In genomic region chr10:70097911-70098569, GRCm38 (mm10) we compare ENCODE assay signal across 8 mouse cellular contexts. TPM values are rescaled to one million over a fixed set of nuclear protein-coding genes. Genes with fewer than 3 reads are reported as not detected.
DNase-seq lines count a peak whose midpoint lies in the region; ATAC-seq and TF ChIP-seq lines count a peak whose summit lies in the region.

No protein-coding gene starts in this region.

- peak overlapping the region; percentile 88 for H3K27ac ChIP-seq in heart, embryonic 11.5 days (ENCODE audit: low read depth, low read length)
- H3K27ac ChIP-seq in kidney, postnatal 0 days = peak overlapping the region; percentile 90
- H3K27ac ChIP-seq in liver, embryonic 12.5 days = peak overlapping the region; percentile 84

- WGBS in heart, embryonic 11.5 days (ENCODE audit: insufficient replicate concordance) = under 1% methylated on average over 29 of the region's 29 CpGs
- 1% methylated on average over 29 of the region's 29 CpGs for WGBS in kidney, postnatal 0 days
- WGBS in liver, embryonic 12.5 days (ENCODE audit: insufficient replicate concordance) = 2% methylated on average over 29 of the region's 29 CpGs

- peaks cover 3% of the 10 kb centered on the region; the same call in 1 of the 2 replicates for H3K9me3 ChIP-seq in heart, embryonic 11.5 days (replicated peaks; ENCODE audit: control insufficient read depth, low read length)
- H3K9me3 ChIP-seq in kidney, postnatal 0 days (replicated peaks; ENCODE audit: low read length) = no peaks in the 10 kb centered on the region
- peaks cover 8% of the 10 kb centered on the region for H3K9me3 ChIP-seq in liver, embryonic 12.5 days (replicated peaks)

- peaks cover 25% of the 10 kb centered on the region for H3K4me1 ChIP-seq in heart, embryonic 11.5 days (ENCODE audit: control insufficient read depth, insufficient read depth, low read length)
- H3K4me1 ChIP-seq in kidney, postnatal 0 days (replicated peaks; ENCODE audit: insufficient read depth, low read length) = peaks cover 9% of the 10 kb centered on the region
- peaks cover 62% of the 10 kb centered on the region for H3K4me1 ChIP-seq in liver, embryonic 12.5 days

- H3K4me2 ChIP-seq in heart, embryonic 11.5 days = peak overlapping the region; percentile 68
- peak overlapping the region; percentile 67 for H3K4me2 ChIP-seq in kidney, postnatal 0 days (ENCODE audit: low read length)
- peak overlapping the region; percentile 98 for H3K4me2 ChIP-seq in liver, embryonic 12.5 days

- peak overlapping the region; percentile 98 for H3K9ac ChIP-seq in heart, embryonic 11.5 days (ENCODE audit: low read depth, low read length)
- peak overlapping the region; percentile 95 for H3K9ac ChIP-seq in kidney, postnatal 0 days (ENCODE audit: low read depth, low read length)
- peak overlapping the region; percentile 86 for H3K9ac ChIP-seq in liver, embryonic 12.5 days

- peak overlapping the region; percentile 98 for H3K4me3 ChIP-seq in heart, embryonic 11.5 days (ENCODE audit: low read depth, low read length)
- H3K4me3 ChIP-seq in kidney, postnatal 0 days (replicated peaks; ENCODE audit: low read depth, low read length) = peak overlapping the region; percentile 94
- H3K4me3 ChIP-seq in liver, embryonic 12.5 days = peak overlapping the region; percentile 77

- TF ChIP-seq CTCF in kidney, postnatal 0 days (IDR thresholded peaks at IDR 0.05; ENCODE audit: low read depth) = no peak

- peak; percentile 71 to 89 for DNase-seq in adrenal gland, adult (ENCODE audit: inconsistent age in 2 of 2, low spot score in 1 of 2)
- DNase-seq in adrenal gland, adult 8-10 months = no peak
- peak; percentile 70 for DNase-seq in kidney, postnatal 0 days (ENCODE audit: low spot score)
- DNase-seq in neural tube, embryonic 10.5 days (ENCODE audit: extremely low spot score, low spot score) = peak; percentile 69
- peak; percentile 75 for DNase-seq in telencephalon, adult 2 months (ENCODE audit: low read depth, low spot score)

- peaks cover 2% of the 10 kb centered on the region; the same call in 1 of the 2 replicates for H3K36me3 ChIP-seq in heart, embryonic 11.5 days (ENCODE audit: control insufficient read depth, insufficient read depth, low read length)
- H3K36me3 ChIP-seq in kidney, postnatal 0 days (ENCODE audit: insufficient read depth, low read length) = no peaks in the 10 kb centered on the region
- H3K36me3 ChIP-seq in liver, embryonic 12.5 days = peaks cover 32% of the 10 kb centered on the region

- no peaks in the 10 kb centered on the region for H3K27me3 ChIP-seq in heart, embryonic 11.5 days (ENCODE audit: control insufficient read depth, insufficient read depth, low read length)
- H3K27me3 ChIP-seq in kidney, postnatal 0 days (ENCODE audit: insufficient read depth, low read length) = no peaks in the 10 kb centered on the region
- no peaks in the 10 kb centered on the region for H3K27me3 ChIP-seq in liver, embryonic 12.5 days (replicated peaks)

- ATAC-seq in erythroblast, adult 5-6 weeks (replicated peaks; ENCODE audit: low FRiP score, poor library complexity, severe bottlenecking) = peak; percentile 27; the same call in 1 of the 2 replicates
- ATAC-seq in heart, embryonic 11.5 days (replicated peaks; ENCODE audit: insufficient number of reproducible peaks, low FRiP score, low TSS enrichment) = no peak
- ATAC-seq in kidney, postnatal 0 days (replicated peaks; ENCODE audit: low FRiP score, low read depth) = peak; percentile 3; the same call in 1 of the 2 replicates
- peak; percentile 33 for ATAC-seq in liver, embryonic 12.5 days

RNA-seq across cellular contexts. Expression of gene Ccdc6, which starts 1.1 kb away (rescaled TPM):
- total RNA-seq in adrenal gland, adult 8-10 months (2022) = 10 to 100 TPM; 49.7 to 63.4 (median 59.8) TPM
- 16.5 and 19.6 TPM in 2 replicates for total RNA-seq in erythroblast, adult 5-6 weeks (2015; ENCODE audit: low replicate concordance)
- 18.6 and 35.5 TPM in 2 replicates for total RNA-seq in erythroblast, adult 5-6 weeks (2017; ENCODE audit: low replicate concordance)
- polyA plus RNA-seq in heart, embryonic 11.5 days (2014; fragmentation: Nextera tagmentation; extraction: Ambion mirVana) = 18.5 and 23.0 TPM in 2 replicates
- polyA plus RNA-seq in kidney, postnatal 0 days (2015; fragmentation: Nextera tagmentation; extraction: Ambion mirVana) = 16.6 and 18.5 TPM in 2 replicates
- 9.5 and 10.2 TPM in 2 replicates for polyA plus RNA-seq in liver, embryonic 12.5 days (2016; fragmentation: Nextera tagmentation; extraction: Ambion mirVana)
